Mouse (Mus musculus) spleen, adult 2 months (tissue): ENCODE results near the gene Itgb7. TPM values are rescaled to one million over a fixed set of nuclear protein-coding genes. Genes with fewer than 3 reads are reported as not detected.

Source experiments
- DNase-seq, 2 experiments: peaks; one replicate each; pipeline versions ENCODE4 v3.0.0 to v3.0.0-alpha.2; 2012 to 2021; ENCODE audit warnings: low spot score in 2 of 2, low read depth in 1 of 2
- H3K27ac ChIP-seq: fragments of 200-500 bp; 2 replicates; pipeline ENCODE4 v1.5.1; 2012; ENCODE audit warnings: low read length, inconsistent platforms; ENCODE audit not compliant: insufficient read depth
- H3K27me3 ChIP-seq: fragments of 200-500 bp; 2 replicates; pipeline ENCODE4 v1.6.1; 2012; ENCODE audit warnings: mild to moderate bottlenecking, moderate library complexity, low read length, inconsistent platforms; ENCODE audit not compliant: control insufficient read depth, insufficient read depth
- H3K36me3 ChIP-seq: fragments of 200-500 bp; 2 replicates; pipeline ENCODE4 v1.6.1; 2012; ENCODE audit warnings: mild to moderate bottlenecking, low read length, inconsistent platforms; ENCODE audit not compliant: control insufficient read depth, insufficient read depth
- H3K4me1 ChIP-seq: fragments of 200-500 bp; 2 replicates; pipeline ENCODE4 v1.6.1; 2011; ENCODE audit warnings: inconsistent platforms; ENCODE audit not compliant: control insufficient read depth, insufficient read depth, insufficient read length
- H3K4me3 ChIP-seq: fragments of 200-500 bp; 2 replicates; pipeline ENCODE4 v1.5.1; 2011; ENCODE audit warnings: mild to moderate bottlenecking, inconsistent platforms; ENCODE audit not compliant: insufficient read depth, insufficient read length; ENCODE audit errors: extremely low read depth
- CTCF ChIP-seq: fragments of 200-500 bp; IDR thresholded peaks from 2 replicates; pipeline ENCODE4 v1.5.1; 2011; ENCODE audit warnings: mild to moderate bottlenecking, inconsistent platforms; ENCODE audit not compliant: insufficient read depth, insufficient read length, insufficient replicate concordance; ENCODE audit errors: extremely low read depth
- POLR2A ChIP-seq: fragments of 200-500 bp; IDR thresholded peaks from 2 replicates; pipeline ENCODE4 v1.6.1; 2011; ENCODE audit warnings: low read depth, low read length, inconsistent platforms
- WGBS: fragments of 180-500 bp; shearing (Covaris S2); methylation state at CpG from one replicate; pipeline ENCODE4 v1.1.7; 2018; 5-methylcytosine and 5-hydroxymethylcytosine counted together
- polyA plus RNA-seq: library from polyadenylated mRNA; depleted of rRNA; stranded (reverse); fragments of >200 nt; gene quantifications from 2 replicates; pipeline ENCODE4 v1.2.3, GENCODE M21; 2012; rRNA removed

Gene Itgb7
- polyA plus RNA-seq, 1 experiment, result 143 TPM

GRCm38 (mm10) chr15:102173581-102173980 is 58.2 kb downstream of the Itgb7 start:
- DNase-seq, result no peak
- H3K27me3 ChIP-seq, result no peaks in the 10 kb centered on the region
- no peak for TF ChIP-seq POLR2A
- no peak for TF ChIP-seq CTCF
- no peak overlapping the region for H3K27ac ChIP-seq
- no peaks in the 10 kb centered on the region for H3K4me1 ChIP-seq
- H3K36me3 ChIP-seq, result no peaks in the 10 kb centered on the region
- no peak overlapping the region for H3K4me3 ChIP-seq
- WGBS, result 60% methylated on average over 3 of the region's 3 CpGs

- Histone ChIP-seq H3K36me3 (no peaks in the 10 kb centered on the region), H3K27me3 (no peaks in the 10 kb centered on the region), H3K4me1 (no peaks in the 10 kb centered on the region), H3K4me3 (no peak overlapping the region), H3K27ac (no peak overlapping the region)
- 65% methylated on average over 2 of the region's 2 CpGs for WGBS
- no peak for DNase-seq
- no peak for TF ChIP-seq CTCF
- no peak for TF ChIP-seq POLR2A
Measured at GRCm38 (mm10) chr15:102169064-102169463, 62.7 kb downstream of the Itgb7 start.

GRCm38 (mm10) chr15:102167620-102168021 is 64.1 kb downstream of the Itgb7 start:
- WGBS, result 74% methylated on average over 6 of the region's 6 CpGs
- DNase-seq, result no peak
- H3K36me3 ChIP-seq, result no peaks in the 10 kb centered on the region
- no peaks in the 10 kb centered on the region for H3K4me1 ChIP-seq
- H3K27me3 ChIP-seq, result no peaks in the 10 kb centered on the region
- H3K4me3 ChIP-seq, result no peak overlapping the region
- no peak overlapping the region for H3K27ac ChIP-seq
- TF ChIP-seq CTCF, result no peak
- no peak for TF ChIP-seq POLR2A

Other genes with a start within 250 kb of the Itgb7 start
- 2.2 and 3.0 TPM in 2 replicates for gene Krt8, start 227.5 kb downstream of the Itgb7 start, polyA plus RNA-seq
- 2.1 and 2.2 TPM in 2 replicates for gene Krt18, start 203.8 kb downstream of the Itgb7 start, polyA plus RNA-seq
- gene Eif4b, start 158.2 kb downstream of the Itgb7 start, polyA plus RNA-seq, result 59.7 and 65.8 TPM in 2 replicates
- 44.5 and 46.3 TPM in 2 replicates for gene Tns2, start 131.5 kb downstream of the Itgb7 start, polyA plus RNA-seq
- gene Spryd3, start 95.7 kb downstream of the Itgb7 start, polyA plus RNA-seq, result 26.0 and 28.8 TPM in 2 replicates
- 10.9 and 21.0 TPM in 2 replicates for gene Igfbp6, start 87.6 kb downstream of the Itgb7 start, polyA plus RNA-seq
- 3.2 and 5.4 TPM in 2 replicates for gene Soat2, start 81.4 kb downstream of the Itgb7 start, polyA plus RNA-seq
- gene Zfp740, start 28.7 kb downstream of the Itgb7 start, polyA plus RNA-seq, result 26.8 and 30.2 TPM in 2 replicates
- 33.2 and 40.9 TPM in 2 replicates for gene Csad, start 27.2 kb downstream of the Itgb7 start, polyA plus RNA-seq
- 21.1 and 27.5 TPM in 2 replicates for gene Rarg, start 25.6 kb upstream of the Itgb7 start, polyA plus RNA-seq
- gene Gm9918, start 38.6 kb upstream of the Itgb7 start, polyA plus RNA-seq, result 0.05 TPM in 1 of 2 replicates, not detected in the other
- 57.8 and 79.8 TPM in 2 replicates for gene Mfsd5, start 47.5 kb upstream of the Itgb7 start, polyA plus RNA-seq
- gene Espl1, start 64.3 kb upstream of the Itgb7 start, polyA plus RNA-seq, result 8.9 and 15.1 TPM in 2 replicates
- gene Pfdn5, start 94.2 kb upstream of the Itgb7 start, polyA plus RNA-seq, result 51.9 and 63.6 TPM in 2 replicates
- 41.9 and 48.4 TPM in 2 replicates for gene Myg1, start 99.8 kb upstream of the Itgb7 start, polyA plus RNA-seq
- gene Aaas, start 118.8 kb upstream of the Itgb7 start, polyA plus RNA-seq, result 51.9 and 55.8 TPM in 2 replicates
- gene Sp7, start 135.2 kb upstream of the Itgb7 start, polyA plus RNA-seq, result not detected in 2 replicates
- 19.6 and 22.7 TPM in 2 replicates for gene Sp1, start 174.2 kb upstream of the Itgb7 start, polyA plus RNA-seq
- 0.56 and 0.66 TPM in 2 replicates for gene Amhr2, start 213.4 kb upstream of the Itgb7 start, polyA plus RNA-seq
- gene Prr13, start 227.1 kb upstream of the Itgb7 start, polyA plus RNA-seq, result 170 and 215 TPM in 2 replicates
- 378 and 426 TPM in 2 replicates for gene Pcbp2, start 238.6 kb upstream of the Itgb7 start, polyA plus RNA-seq